Mouse (Mus musculus) effector memory CD4-positive, alpha-beta T cell, adult 5 months (primary cell): ENCODE data around the gene Il4i1. TPM values are rescaled to one million over a fixed set of nuclear protein-coding genes. Genes with fewer than 3 reads are reported as not detected.

Source experiments
- polyA plus RNA-seq: library from polyadenylated mRNA; unstranded; fragments of 100-300 nt; shearing (Covaris generic); gene quantifications from one replicate; pipeline ENCODE4 v1.2.1, GENCODE M21; 2017

Gene Il4i1
- 0.36 TPM for polyA plus RNA-seq

DNA sequence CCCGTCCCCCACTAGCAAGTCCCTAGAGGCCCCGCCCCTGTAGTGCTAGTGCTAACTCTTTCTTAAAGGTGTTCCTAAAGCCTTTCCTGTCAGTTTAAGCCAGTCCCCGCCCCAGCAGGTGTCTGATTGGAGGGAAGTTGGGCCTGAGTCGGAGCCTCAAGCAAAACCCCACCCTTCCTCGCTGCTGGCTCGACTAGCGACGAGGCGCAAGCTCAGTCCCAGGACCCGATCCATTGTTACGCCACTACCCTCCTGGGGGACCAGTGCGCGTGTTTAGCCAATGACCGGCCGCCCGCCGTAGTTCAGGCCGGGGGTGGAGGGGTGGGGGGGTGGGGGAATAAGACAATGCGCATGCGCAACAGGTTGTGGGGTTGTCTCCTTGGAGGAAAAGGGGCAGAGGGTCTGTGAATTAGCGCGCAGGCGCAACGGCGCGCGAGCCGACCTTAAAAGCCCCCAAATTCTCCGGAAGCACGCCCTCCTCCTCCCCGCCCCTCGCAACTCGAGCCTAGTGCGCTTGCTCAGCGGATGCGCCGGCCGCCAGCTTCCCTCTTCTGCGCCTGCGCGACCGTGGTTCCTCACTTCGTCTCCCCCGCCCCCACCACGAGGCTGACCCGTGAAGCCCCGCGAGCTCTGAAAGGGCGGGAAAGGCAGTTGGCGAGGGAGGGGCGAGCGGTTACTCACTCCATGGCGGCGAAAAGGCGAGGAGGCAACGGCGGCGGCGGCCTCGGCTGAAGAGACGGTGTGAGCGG, at the start of gene Il4i1, which contains the start of gene Nup62:
Gene Il4i1, plus strand, starts transcription at position 667 of the 749 bp plus-strand sequence.
Gene Nup62, plus strand, starts transcription at position 368 of the 749 bp plus-strand sequence.

DNA sequence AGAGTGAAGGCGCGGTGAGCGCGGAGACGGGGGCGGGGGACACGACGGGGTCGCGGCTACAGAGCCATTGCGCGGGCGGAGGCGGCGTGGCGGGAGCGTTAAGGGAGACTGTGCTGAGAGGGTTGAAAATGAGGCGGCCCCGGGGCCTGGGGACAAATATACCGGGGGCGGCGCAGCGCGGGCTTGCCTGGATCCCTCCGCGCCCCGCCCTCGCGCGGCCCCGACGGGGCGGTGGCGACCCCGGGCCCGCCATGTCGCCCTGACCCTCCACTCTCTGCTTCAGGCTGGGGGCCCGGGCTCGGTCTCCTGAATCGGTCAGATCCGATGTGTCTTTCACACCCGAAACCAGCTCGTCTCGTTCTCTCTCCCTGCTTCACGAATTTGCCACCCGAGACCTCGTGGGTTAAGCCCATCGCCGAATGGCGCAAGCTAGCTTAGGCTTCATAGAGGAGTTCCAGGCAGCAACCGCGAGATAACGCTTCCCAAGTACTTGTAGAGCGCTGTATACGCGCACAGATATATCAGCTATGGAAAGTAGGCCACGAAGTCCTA, 359 bp downstream of the Il4i1 start, which contains the start of gene Atf5:
Gene Atf5, minus strand, starts transcription at position 189 of the 552 bp plus-strand sequence.

DNA sequence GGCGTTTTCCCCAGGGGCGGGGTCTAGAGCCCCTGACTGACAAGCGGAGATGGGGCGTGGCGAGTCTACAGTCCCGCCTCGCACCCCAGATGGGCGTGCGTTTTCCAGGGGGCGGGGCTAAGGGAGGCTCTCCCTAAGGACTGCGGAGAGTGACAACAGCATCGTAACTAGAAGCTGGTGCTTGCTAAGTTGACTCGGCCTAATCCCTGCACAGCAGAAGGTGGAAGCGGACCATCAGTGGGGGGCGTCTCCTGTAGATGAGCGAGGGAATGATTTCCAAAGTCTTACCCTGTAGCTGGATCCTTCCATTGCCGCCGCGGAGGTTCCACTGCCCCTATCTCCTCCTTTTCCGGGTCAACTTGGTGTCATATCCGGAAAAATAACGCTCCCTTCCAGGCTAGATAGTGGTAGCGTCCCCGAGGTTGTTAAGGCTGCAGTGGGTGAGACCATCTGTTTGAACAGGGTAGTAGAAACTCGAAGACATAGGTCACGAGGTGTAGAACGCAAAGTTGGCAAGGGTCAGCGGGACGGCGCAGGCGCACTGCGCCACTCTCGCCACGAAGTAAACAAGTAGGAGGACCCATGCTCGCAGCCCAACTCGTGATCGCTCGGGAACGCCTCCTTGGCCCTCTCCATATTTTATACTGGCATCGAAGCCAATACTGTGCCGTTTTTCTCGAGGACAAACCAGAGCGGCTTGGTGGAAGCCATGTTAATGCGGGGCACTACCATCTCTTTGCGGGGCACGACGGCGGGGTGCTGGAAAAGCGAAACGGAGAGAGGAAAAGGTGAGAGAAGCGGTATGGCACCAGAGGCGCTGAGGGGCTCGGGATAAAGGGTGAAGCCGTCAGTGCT, 32.6 kb downstream of the Il4i1 start, which contains the start of the genes Akt1s1 and Tbc1d17:
Gene Akt1s1, plus strand, starts transcription at position 431 of the 855 bp plus-strand sequence.
Gene Tbc1d17, minus strand, starts transcription at position 519 of the 855 bp plus-strand sequence.

DNA sequence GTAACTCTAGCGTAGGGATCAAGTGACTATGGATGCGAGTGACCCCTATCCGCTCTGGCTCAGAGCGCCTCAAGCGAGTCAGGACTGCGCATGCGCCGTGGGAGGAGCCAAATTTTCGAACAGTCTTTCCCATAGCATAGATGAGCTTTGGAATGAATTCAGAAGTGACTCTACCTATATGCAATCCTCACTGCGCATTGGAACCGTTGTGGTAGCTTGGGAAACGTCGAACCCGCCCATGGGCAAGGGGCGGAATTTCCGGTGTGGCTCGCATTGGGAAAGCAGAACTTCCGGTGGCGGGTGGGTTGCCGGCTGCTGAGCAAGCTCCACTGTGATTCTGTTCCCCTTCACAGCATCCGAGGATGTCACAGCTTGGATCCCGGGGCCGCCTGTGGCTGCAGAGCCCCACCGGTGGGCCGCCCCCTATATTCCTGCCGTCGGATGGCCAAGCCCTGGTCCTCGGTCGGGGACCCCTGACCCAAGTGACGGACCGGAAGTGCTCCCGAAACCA, 40.9 kb downstream of the Il4i1 start, which contains the start of gene Pnkp:
Gene Pnkp, plus strand, starts transcription at position 98 of the 511 bp plus-strand sequence.

DNA sequence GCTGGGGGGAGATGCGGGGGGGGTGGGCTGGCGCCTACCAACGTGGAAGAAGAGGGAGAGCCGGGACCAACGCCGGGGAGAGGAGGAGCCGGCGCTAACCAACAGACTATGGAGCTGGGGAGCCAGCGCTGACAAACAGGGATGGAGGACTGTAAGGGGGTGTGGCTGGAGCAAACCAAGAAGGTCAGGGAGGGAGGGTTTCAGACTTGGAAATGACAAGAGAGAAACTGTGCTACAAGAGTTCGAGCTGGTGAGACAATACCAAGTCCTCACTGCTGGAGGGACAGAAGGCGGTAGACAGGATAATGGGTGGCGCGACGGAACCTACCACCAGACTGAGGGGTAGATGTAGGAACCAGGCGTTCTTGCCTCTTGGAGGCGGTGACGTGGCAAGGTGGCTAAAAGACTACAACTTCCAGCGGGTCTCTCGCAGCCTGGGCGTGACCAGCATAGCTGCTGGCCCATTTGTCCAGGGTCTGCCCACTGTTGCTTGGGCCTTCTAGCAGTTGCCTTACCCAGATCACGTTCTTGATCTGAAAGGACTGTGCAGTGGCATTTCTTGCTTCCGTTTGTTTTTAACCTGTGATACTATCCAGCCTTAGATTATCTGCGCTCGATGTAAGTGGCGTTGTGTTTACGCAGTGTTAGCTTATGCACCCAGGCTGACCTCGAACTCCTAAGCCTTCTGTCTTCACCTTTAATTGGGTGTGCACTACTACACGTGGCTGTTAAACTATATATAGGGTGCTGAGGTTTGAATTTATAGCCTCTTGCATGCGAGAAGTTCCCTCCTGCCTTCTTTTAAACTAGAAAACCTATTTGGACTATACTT, 53.7 kb downstream of the Il4i1 start, which contains the start of gene Ptov1:
Gene Ptov1, minus strand, starts transcription at position 92 of the 832 bp plus-strand sequence.

Other genes starting within 250 kb of the Il4i1 start
- 0.76 TPM for gene Napsa, start 244.0 kb upstream of the Il4i1 start, polyA plus RNA-seq
- 0.36 TPM for gene Kcnc3, start 225.7 kb upstream of the Il4i1 start, polyA plus RNA-seq
- gene Myh14, start 145.5 kb upstream of the Il4i1 start, polyA plus RNA-seq: not detected
- gene Izumo2, start 107.6 kb upstream of the Il4i1 start, polyA plus RNA-seq: not detected
- gene Vrk3, start 68.0 kb upstream of the Il4i1 start, polyA plus RNA-seq: 80.0 TPM
- gene Zfp473, start 65.3 kb upstream of the Il4i1 start, polyA plus RNA-seq: 0.51 TPM
- 32.1 TPM for gene Nup62, start 299 bp upstream of the Il4i1 start, polyA plus RNA-seq
- 0.29 TPM for gene Atf5, start 271 bp downstream of the Il4i1 start, polyA plus RNA-seq
- gene Akt1s1, start 32.6 kb downstream of the Il4i1 start, polyA plus RNA-seq: 20.9 TPM
- 79.9 TPM for gene Tbc1d17, start 32.7 kb downstream of the Il4i1 start, polyA plus RNA-seq
- gene Pnkp, start 40.8 kb downstream of the Il4i1 start, polyA plus RNA-seq: 49.2 TPM
- gene Ptov1, start 53.4 kb downstream of the Il4i1 start, polyA plus RNA-seq: 33.5 TPM
- gene Med25, start 76.3 kb downstream of the Il4i1 start, polyA plus RNA-seq: 54.0 TPM
- gene Fuz, start 79.7 kb downstream of the Il4i1 start, polyA plus RNA-seq: 19.8 TPM
- gene Ap2a1, start 113.1 kb downstream of the Il4i1 start, polyA plus RNA-seq: 48.2 TPM
- gene Tsks, start 126.8 kb downstream of the Il4i1 start, polyA plus RNA-seq: not detected
- 0.44 TPM for gene Cpt1c, start 158.5 kb downstream of the Il4i1 start, polyA plus RNA-seq
- gene Prmt1, start 170.2 kb downstream of the Il4i1 start, polyA plus RNA-seq: 120 TPM
- gene Irf3, start 181.3 kb downstream of the Il4i1 start, polyA plus RNA-seq: 121 TPM
- gene Bcl2l12, start 182.3 kb downstream of the Il4i1 start, polyA plus RNA-seq: 11.6 TPM
- 24.6 TPM for gene Scaf1, start 200.0 kb downstream of the Il4i1 start, polyA plus RNA-seq
- gene Rras, start 201.6 kb downstream of the Il4i1 start, polyA plus RNA-seq: 21.5 TPM
- 2.0 TPM for gene Prr12, start 236.5 kb downstream of the Il4i1 start, polyA plus RNA-seq
- gene Nosip, start 246.0 kb downstream of the Il4i1 start, polyA plus RNA-seq: 85.4 TPM
- 1.2 TPM for gene Prrg2, start 246.3 kb downstream of the Il4i1 start, polyA plus RNA-seq